Mouse (Mus musculus) MEL (cell line): ENCODE measurements around the gene Pitpnc1.

Experiments
- BHLHE40 ChIP-seq: IDR thresholded peaks from 2 replicates; pipeline ENCODE4 v1.6.1; 2012; ENCODE audit warnings: low read depth, mild to moderate bottlenecking, inconsistent platforms, low read length, improper control_type of control experiment, borderline replicate concordance
- CHD1 ChIP-seq: IDR thresholded peaks from 2 replicates; pipeline ENCODE4 v1.6.1; 2012; ENCODE audit warnings: low read depth, mild to moderate bottlenecking, inconsistent platforms, low read length, improper control_type of control experiment
- CHD2 ChIP-seq: IDR thresholded peaks from 2 replicates; pipeline ENCODE4 v1.6.1; 2011; ENCODE audit warnings: low read length, improper control_type of control experiment
- CTCF ChIP-seq, 3 experiments: IDR thresholded peaks in 2 of 3; conservative IDR thresholded peaks in 1 of 3; 2 replicates each; pipeline ENCODE4 v1.5.1; 2011 to 2012; ENCODE audit warnings: low read length in 3 of 3, low read depth in 2 of 3, mild to moderate bottlenecking in 2 of 3, improper control_type of control experiment in 1 of 3, inconsistent platforms in 1 of 3, mixed read lengths in 1 of 3, moderate library complexity in 1 of 3; ENCODE audit not compliant: control insufficient read depth in 1 of 3, insufficient read depth in 1 of 3, poor library complexity in 1 of 3, severe bottlenecking in 1 of 3
- ETS1 ChIP-seq: IDR thresholded peaks from 2 replicates; pipeline ENCODE4 v1.6.1; 2012; ENCODE audit warnings: low read depth, mild to moderate bottlenecking, inconsistent platforms, low read length, improper control_type of control experiment, moderate library complexity
- MEF2A ChIP-seq: IDR thresholded peaks from 2 replicates; pipeline ENCODE4 v1.6.1; 2014; ENCODE audit warnings: low read depth, mild to moderate bottlenecking, inconsistent platforms, low read length, improper control_type of control experiment; ENCODE audit not compliant: poor library complexity, insufficient replicate concordance, severe bottlenecking; ENCODE audit errors: extremely low read depth
- MYC ChIP-seq: IDR thresholded peaks from 2 replicates; pipeline ENCODE4 v1.6.1; 2011; ENCODE audit warnings: low read depth, mild to moderate bottlenecking, low read length, improper control_type of control experiment, moderate library complexity
- NRF1 ChIP-seq: IDR thresholded peaks from 2 replicates; pipeline ENCODE4 v1.6.1; 2014; ENCODE audit warnings: low read depth, mild to moderate bottlenecking, inconsistent platforms, low read length, improper control_type of control experiment, moderate library complexity; ENCODE audit not compliant: poor library complexity, insufficient read depth, severe bottlenecking
- POLR2A ChIP-seq, 2 experiments: IDR thresholded peaks; 2 replicates each; pipeline ENCODE4 v1.6.1; 2011 to 2012; ENCODE audit warnings: low read length in 2 of 2, mild to moderate bottlenecking in 2 of 2, control low read depth in 1 of 2, improper control_type of control experiment in 1 of 2, low read depth in 1 of 2, moderate library complexity in 1 of 2; ENCODE audit not compliant: control insufficient read depth in 1 of 2, insufficient read depth in 1 of 2, poor library complexity in 1 of 2
- POLR2AphosphoS2 ChIP-seq: IDR thresholded peaks from 2 replicates; pipeline ENCODE4 v1.6.1; 2011; ENCODE audit warnings: low read length, improper control_type of control experiment
- POLR2AphosphoS5 ChIP-seq: IDR thresholded peaks from 2 replicates; pipeline ENCODE4 v1.6.1; 2012; ENCODE audit warnings: low read depth, borderline replicate concordance, mild to moderate bottlenecking, inconsistent platforms, low read length, moderate library complexity, mixed read lengths
- RCOR1 ChIP-seq: IDR thresholded peaks from 2 replicates; pipeline ENCODE4 v1.6.1; 2012; ENCODE audit warnings: low read depth, mild to moderate bottlenecking, inconsistent platforms, low read length, improper control_type of control experiment
- USF2 ChIP-seq, 2 experiments: IDR thresholded peaks; 2 replicates each; pipeline ENCODE4 v1.6.1; 2011 to 2012; ENCODE audit warnings: improper control_type of control experiment in 2 of 2, low read length in 2 of 2, borderline replicate concordance in 1 of 2, inconsistent platforms in 1 of 2, low read depth in 1 of 2, mild to moderate bottlenecking in 1 of 2; ENCODE audit not compliant: insufficient read depth in 1 of 2

DNA sequence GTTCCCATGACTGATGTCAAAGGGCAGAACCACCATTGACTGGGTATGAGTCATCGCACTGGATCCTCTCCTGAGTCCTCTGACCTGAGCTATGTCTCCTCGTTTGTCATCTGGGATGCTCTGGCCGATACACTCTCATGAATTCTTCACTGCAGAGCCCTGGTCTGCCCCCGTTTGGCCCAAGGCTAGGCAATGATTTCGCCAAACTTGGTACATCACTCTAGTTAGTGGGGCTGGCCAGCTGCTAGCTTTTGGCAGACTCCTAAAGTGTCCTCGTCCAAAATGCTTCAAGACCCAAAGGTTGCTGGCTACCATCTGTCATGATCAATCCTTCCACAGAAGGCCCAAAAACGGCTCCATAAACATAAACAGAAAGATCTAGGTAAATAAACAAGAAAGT, 184.8 kb downstream of the Pitpnc1 start:
- TF ChIP-seq POLR2A (IDR thresholded peaks at IDR 0.05; ENCODE audit: control insufficient read depth in 1 of 2, insufficient read depth in 1 of 2, low read depth in 1 of 2, low read length in 2 of 2, poor library complexity in 1 of 2) (no peak), CTCF (IDR thresholded peaks at IDR 0.05 in 2 of 3, conservative IDR thresholded peaks at IDR 0.05 in 1 of 3; ENCODE audit: control insufficient read depth in 1 of 3, insufficient read depth in 1 of 3, low read depth in 2 of 3, low read length in 3 of 3, poor library complexity in 1 of 3, severe bottlenecking in 1 of 3) (no peak), CHD2 (no peak), ETS1 (no peak), POLR2AphosphoS5 (no peak), MEF2A (no peak), USF2 (IDR thresholded peaks at IDR 0.05; ENCODE audit: borderline replicate concordance in 1 of 2, insufficient read depth in 1 of 2, low read depth in 1 of 2, low read length in 2 of 2) (no peak), CHD1 (no peak), MYC (no peak), NRF1 (no peak), BHLHE40 (no peak), POLR2AphosphoS2 (no peak), RCOR1 (no peak)
